Mouse (Mus musculus) ES-E14 (cell line): ENCODE measurements at regions not wholly inside any gene's neighbourhood (a gene's known extent, or its start where the extent isn't known, plus 50 kb on each side); places are given as distances from the start of the nearest gene placed in this dataset.

Experiments
- MAFK ChIP-seq: IDR thresholded peaks from 2 replicates; pipeline ENCODE4 v1.6.1; 2014; ENCODE audit warnings: mild to moderate bottlenecking, low read depth, low read length, inconsistent platforms; ENCODE audit not compliant: insufficient read depth
- ZC3H11A ChIP-seq: IDR thresholded peaks from 2 replicates; pipeline ENCODE4 v1.6.1; 2012; ENCODE audit warnings: low read depth, mild to moderate bottlenecking, inconsistent platforms, low read length, borderline replicate concordance

- TF ChIP-seq ZC3H11A (no peak), MAFK (no peak)
These were observed 1022.0 kb upstream of the Flrt2 start for GRCm38 (mm10) chr12:94670035-94670434.
